Mouse (Mus musculus): Measurements from ENCODE around the gene 1110051M20Rik. TPM values are rescaled to one million over a fixed set of nuclear protein-coding genes. Genes with fewer than 3 reads are reported as not detected.

The 1110051M20Rik gene
- polyA plus RNA-seq, 1 experiment: 4.4 TPM

- Histone ChIP-seq H3K4me1 (ENCODE audit: control insufficient read depth, insufficient read depth, insufficient read length, low read length) (no peaks in the 10 kb centered on the region; the same call in 1 of the 2 replicates), H3K27ac (replicated peaks; ENCODE audit: low read depth, low read length) (no peak overlapping the region), H3K4me3 (ENCODE audit: insufficient read depth, low read depth, low read length) (no peak overlapping the region)
Measured at GRCm38 (mm10) chr2:91295895-91296294, 148.6 kb downstream of the 1110051M20Rik start.

GRCm38 (mm10) chr2:91294226-91294625 lies 150.3 kb downstream of the 1110051M20Rik start:
- no peaks in the 10 kb centered on the region; the same call in 1 of the 2 replicates for H3K4me1 ChIP-seq (ENCODE audit: control insufficient read depth, insufficient read depth, insufficient read length, low read length)
- no peak overlapping the region for H3K27ac ChIP-seq (replicated peaks; ENCODE audit: low read depth, low read length)
- no peak overlapping the region for H3K4me3 ChIP-seq (ENCODE audit: insufficient read depth, low read depth, low read length)

DNA sequence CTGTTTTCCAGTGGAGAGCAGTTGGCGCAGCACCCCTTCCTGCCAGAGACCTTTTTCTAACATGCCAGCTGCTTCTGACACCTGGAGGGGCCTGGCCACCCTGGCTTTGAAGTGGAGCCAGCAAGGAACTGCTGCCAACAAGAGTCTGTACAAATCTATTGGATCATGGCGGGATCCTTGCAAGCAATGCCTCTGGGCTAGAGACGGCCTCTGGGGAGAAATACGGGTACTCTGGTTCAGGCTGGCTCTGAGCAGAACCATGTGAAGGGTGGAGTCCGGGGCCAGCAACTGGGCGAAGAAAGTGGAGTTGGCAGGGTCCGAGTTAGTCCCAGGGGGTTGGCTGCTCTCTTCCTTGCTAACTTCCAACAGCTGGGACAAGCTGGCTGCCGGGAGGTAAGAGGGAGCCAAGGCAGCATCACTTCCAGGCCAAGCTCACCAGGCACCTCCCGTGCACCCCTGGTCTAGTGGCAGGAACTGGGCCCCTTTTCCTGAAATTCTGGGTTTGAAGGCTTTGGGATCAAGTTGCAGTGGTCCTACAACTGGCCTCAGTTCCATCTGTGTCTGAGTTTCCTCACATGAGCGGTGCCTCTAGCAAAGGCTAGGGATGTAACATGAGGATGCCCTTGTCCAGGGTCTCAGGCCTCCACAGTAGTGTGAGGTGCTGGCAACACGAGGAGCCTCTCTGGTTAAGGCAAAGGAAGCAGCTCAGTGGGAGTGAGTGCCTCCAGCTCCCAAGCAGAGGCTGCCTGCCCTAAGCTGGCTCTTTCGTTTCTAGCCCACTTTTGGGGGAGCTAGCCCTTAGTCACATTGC lies 153.1 kb downstream of the 1110051M20Rik start:
- H3K27ac ChIP-seq (replicated peaks; ENCODE audit: low read depth, low read length): no peak overlapping the region
- H3K4me1 ChIP-seq (ENCODE audit: control insufficient read depth, insufficient read depth, insufficient read length, low read length): no peaks in the 10 kb centered on the region; the same call in 1 of the 2 replicates
- no peak overlapping the region for H3K4me3 ChIP-seq (ENCODE audit: insufficient read depth, low read depth, low read length)

- Histone ChIP-seq H3K4me1 (ENCODE audit: control insufficient read depth, insufficient read depth, insufficient read length, low read length) (peaks cover 3% of the 10 kb centered on the region; the same call in 1 of the 2 replicates), H3K27ac (replicated peaks; ENCODE audit: low read depth, low read length) (no peak overlapping the region), H3K4me3 (ENCODE audit: insufficient read depth, low read depth, low read length) (no peak overlapping the region)
Measured at GRCm38 (mm10) chr2:91287563-91287962, 156.9 kb downstream of the 1110051M20Rik start.

- Histone ChIP-seq H3K4me3 (ENCODE audit: insufficient read depth, low read depth, low read length) (no peak overlapping the region), H3K27ac (replicated peaks; ENCODE audit: low read depth, low read length) (no peak overlapping the region), H3K4me1 (ENCODE audit: control insufficient read depth, insufficient read depth, insufficient read length, low read length) (peaks cover 3% of the 10 kb centered on the region; the same call in 1 of the 2 replicates)
Measured at GRCm38 (mm10) chr2:91285885-91286505, 158.5 kb downstream of the 1110051M20Rik start.

- Histone ChIP-seq H3K4me3 (ENCODE audit: insufficient read depth, low read depth, low read length) (no peak overlapping the region), H3K4me1 (ENCODE audit: control insufficient read depth, insufficient read depth, insufficient read length, low read length) (0 out of 2 replicates have a peak, but pooled peaks cover 3% of the 10 kb centered on the region), H3K27ac (replicated peaks; ENCODE audit: low read depth, low read length) (no peak overlapping the region)
Measured at GRCm38 (mm10) chr2:91284375-91285199, 159.9 kb downstream of the 1110051M20Rik start.

- 0 out of 2 replicates have a peak, but pooled peaks cover 3% of the 10 kb centered on the region for H3K4me1 ChIP-seq (ENCODE audit: control insufficient read depth, insufficient read depth, insufficient read length, low read length)
- no peak overlapping the region for H3K27ac ChIP-seq (replicated peaks; ENCODE audit: low read depth, low read length)
Measured at GRCm38 (mm10) chr2:91283972-91284371, 160.5 kb downstream of the 1110051M20Rik start.

GRCm38 (mm10) chr2:91281366-91281765 lies 163.1 kb downstream of the 1110051M20Rik start:
- Histone ChIP-seq H3K4me1 (ENCODE audit: control insufficient read depth, insufficient read depth, insufficient read length, low read length) (0 out of 2 replicates have a peak, but pooled peaks cover 3% of the 10 kb centered on the region), H3K27ac (replicated peaks; ENCODE audit: low read depth, low read length) (no peak overlapping the region), H3K4me3 (ENCODE audit: insufficient read depth, low read depth, low read length) (no peak overlapping the region)

More at GRCm38 (mm10) chr2:91283972-91284371, 160.5 kb downstream of the 1110051M20Rik start:
- H3K4me3 ChIP-seq (ENCODE audit: insufficient read depth, low read depth, low read length): no peak overlapping the region

DNA sequence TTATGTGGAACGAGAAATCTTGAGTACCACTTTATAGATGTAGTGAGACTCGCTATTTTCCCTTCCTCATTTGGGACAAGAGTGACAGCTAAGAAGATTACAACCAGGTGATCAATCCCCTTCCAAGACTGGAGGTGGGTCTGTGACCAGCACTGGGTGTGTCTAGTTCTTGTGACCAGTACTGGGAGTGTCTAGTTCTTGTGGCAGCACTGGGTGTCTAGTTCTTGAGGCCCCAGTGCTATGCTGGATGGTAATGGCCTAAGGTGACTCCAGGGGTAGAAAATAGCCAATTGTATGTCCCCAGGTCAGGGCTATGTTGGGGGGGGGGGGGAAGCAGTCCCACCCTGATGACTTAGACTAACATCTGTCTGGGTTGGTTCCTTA lies 165.1 kb downstream of the 1110051M20Rik start:
- Histone ChIP-seq H3K4me1 (ENCODE audit: control insufficient read depth, insufficient read depth, insufficient read length, low read length) (0 out of 2 replicates have a peak, but pooled peaks cover 2% of the 10 kb centered on the region), H3K4me3 (ENCODE audit: insufficient read depth, low read depth, low read length) (no peak overlapping the region), H3K27ac (replicated peaks; ENCODE audit: low read depth, low read length) (no peak overlapping the region)

DNA sequence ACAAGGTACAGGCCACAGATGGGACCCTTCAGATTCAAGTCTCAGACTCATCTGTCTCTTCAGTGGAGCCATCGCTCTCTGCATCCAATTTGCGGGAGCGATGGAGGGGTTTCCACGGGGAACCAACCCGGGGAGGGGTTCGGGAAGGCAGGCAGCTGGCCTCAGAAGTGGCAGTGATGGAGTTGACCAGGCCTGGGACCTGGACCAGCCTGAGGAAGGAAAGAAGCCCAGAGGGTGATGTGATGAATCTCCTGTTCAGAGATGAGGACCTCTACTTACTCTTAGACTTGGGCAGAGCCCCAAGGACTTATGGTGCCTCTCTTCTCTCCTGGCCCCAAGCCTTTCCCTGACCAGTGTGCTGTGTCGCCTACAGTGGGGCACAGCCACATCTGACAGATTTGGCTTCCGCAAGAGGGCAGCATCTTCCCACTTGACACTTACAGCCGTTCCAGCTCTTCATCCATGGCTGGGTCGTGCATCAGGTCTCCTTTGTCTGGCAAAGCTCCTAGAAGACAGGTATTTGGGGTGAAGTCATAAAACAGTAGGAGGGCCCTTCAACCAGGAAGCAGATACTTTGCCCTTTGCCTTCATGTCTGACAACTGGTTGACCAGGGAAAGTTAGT lies 165.6 kb downstream of the 1110051M20Rik start:
- H3K4me1 ChIP-seq (ENCODE audit: control insufficient read depth, insufficient read depth, insufficient read length, low read length): no peaks in the 10 kb centered on the region
- H3K4me3 ChIP-seq (ENCODE audit: insufficient read depth, low read depth, low read length): no peak overlapping the region
- H3K27ac ChIP-seq (replicated peaks; ENCODE audit: low read depth, low read length): no peak overlapping the region

GRCm38 (mm10) chr2:91269687-91270133 lies 174.8 kb downstream of the 1110051M20Rik start:
- Histone ChIP-seq H3K27ac (replicated peaks; ENCODE audit: low read depth, low read length) (no peak overlapping the region), H3K4me3 (ENCODE audit: insufficient read depth, low read depth, low read length) (no peak overlapping the region)

GRCm38 (mm10) chr2:91268706-91269105 lies 175.8 kb downstream of the 1110051M20Rik start:
- H3K4me3 ChIP-seq (ENCODE audit: insufficient read depth, low read depth, low read length): no peak overlapping the region
- H3K27ac ChIP-seq (replicated peaks; ENCODE audit: low read depth, low read length): no peak overlapping the region
- no peaks in the 10 kb centered on the region for H3K4me1 ChIP-seq (ENCODE audit: control insufficient read depth, insufficient read depth, insufficient read length, low read length)

More at GRCm38 (mm10) chr2:91269687-91270133, 174.8 kb downstream of the 1110051M20Rik start:
- no peaks in the 10 kb centered on the region for H3K4me1 ChIP-seq (ENCODE audit: control insufficient read depth, insufficient read depth, insufficient read length, low read length)

- Histone ChIP-seq H3K4me3 (ENCODE audit: insufficient read depth, low read depth, low read length) (no peak overlapping the region), H3K27ac (replicated peaks; ENCODE audit: low read depth, low read length) (no peak overlapping the region), H3K4me1 (ENCODE audit: control insufficient read depth, insufficient read depth, insufficient read length, low read length) (no peaks in the 10 kb centered on the region)
Measured at GRCm38 (mm10) chr2:91268042-91268441, 176.5 kb downstream of the 1110051M20Rik start.

Measured in brown adipose tissue, adult 24 weeks (tissue).